Mouse (Mus musculus) MEL (cell line): ENCODE measurements around the gene P3h4. TPM values are rescaled to one million over a fixed set of nuclear protein-coding genes. Genes with fewer than 3 reads are reported as not detected.
A peak's percentile ranks its signal among the peaks of the same experiment; 100 is the strongest.

Experiments
- DNase-seq: peaks from one replicate; pipeline ENCODE4 v3.0.0; 2011; ENCODE audit warnings: low read depth, low spot score
- H3K27ac ChIP-seq: 2 replicates; pipeline ENCODE4 v1.5.1; 2012; ENCODE audit warnings: low read depth, mild to moderate bottlenecking, control low read depth, low read length, moderate library complexity; ENCODE audit not compliant: control insufficient read depth
- H3K27me3 ChIP-seq, 2 experiments: fragments of 150-350 bp in 1 of 2; sonication (generic) in 1 of 2; 2 replicates each; pipeline ENCODE4 v1.6.1; 2012; ENCODE audit warnings: low read length in 2 of 2, mild to moderate bottlenecking in 2 of 2, improper control_type of control experiment in 1 of 2, moderate library complexity in 1 of 2; ENCODE audit not compliant: insufficient read depth in 2 of 2, control insufficient read depth in 1 of 2
- H3K36me3 ChIP-seq, 2 experiments: 2 replicates each; pipeline ENCODE4 v1.6.1; 2012 to 2014; ENCODE audit warnings: low read length in 2 of 2, improper control_type of control experiment in 1 of 2, inconsistent platforms in 1 of 2, mild to moderate bottlenecking in 1 of 2; ENCODE audit not compliant: insufficient read depth in 2 of 2, control insufficient read depth in 1 of 2
- H3K4me1 ChIP-seq, 2 experiments: fragments of 150-350 bp in 1 of 2; sonication (generic) in 1 of 2; 2 replicates each; pipeline ENCODE4 v1.6.1; 2012; ENCODE audit warnings: low read length in 2 of 2, improper control_type of control experiment in 1 of 2, mild to moderate bottlenecking in 1 of 2; ENCODE audit not compliant: insufficient read depth in 2 of 2, control insufficient read depth in 1 of 2
- H3K4me3 ChIP-seq, 2 experiments: fragments of 150-350 bp in 1 of 2; sonication (generic) in 1 of 2; 2 replicates each; pipeline ENCODE4 v1.5.1; 2012; ENCODE audit warnings: low read depth in 2 of 2, low read length in 2 of 2, mild to moderate bottlenecking in 2 of 2, moderate library complexity in 2 of 2, control low read depth in 1 of 2, improper control_type of control experiment in 1 of 2; ENCODE audit not compliant: control insufficient read depth in 1 of 2, insufficient read depth in 1 of 2
- H3K79me2 ChIP-seq: 2 replicates; pipeline ENCODE4 v1.6.1; 2012; ENCODE audit warnings: mild to moderate bottlenecking, low read length, moderate library complexity; ENCODE audit not compliant: control insufficient read depth, poor library complexity, insufficient read depth
- H3K9ac ChIP-seq: 2 replicates; pipeline ENCODE4 v1.6.1; 2012; ENCODE audit warnings: low read depth, mild to moderate bottlenecking, control low read depth, low read length, moderate library complexity; ENCODE audit not compliant: control insufficient read depth, poor library complexity, severe bottlenecking
- H3K9me3 ChIP-seq: fragments of 150-350 bp; sonication (generic); replicated peaks from 2 replicates; pipeline ENCODE4 v1.6.1; 2012; ENCODE audit warnings: mild to moderate bottlenecking, low read length, improper control_type of control experiment, moderate library complexity; ENCODE audit not compliant: insufficient read depth
- CHD1 ChIP-seq: IDR thresholded peaks from 2 replicates; pipeline ENCODE4 v1.6.1; 2012; ENCODE audit warnings: low read depth, mild to moderate bottlenecking, inconsistent platforms, low read length, improper control_type of control experiment
- CHD2 ChIP-seq: IDR thresholded peaks from 2 replicates; pipeline ENCODE4 v1.6.1; 2011; ENCODE audit warnings: low read length, improper control_type of control experiment
- CTCF ChIP-seq, 3 experiments: IDR thresholded peaks in 2 of 3; conservative IDR thresholded peaks in 1 of 3; 2 replicates each; pipeline ENCODE4 v1.5.1; 2011 to 2012; ENCODE audit warnings: low read length in 3 of 3, low read depth in 2 of 3, mild to moderate bottlenecking in 2 of 3, improper control_type of control experiment in 1 of 3, inconsistent platforms in 1 of 3, mixed read lengths in 1 of 3, moderate library complexity in 1 of 3; ENCODE audit not compliant: control insufficient read depth in 1 of 3, insufficient read depth in 1 of 3, poor library complexity in 1 of 3, severe bottlenecking in 1 of 3
- E2F4 ChIP-seq: IDR thresholded peaks from 2 replicates; pipeline ENCODE4 v1.6.1; 2011; ENCODE audit warnings: low read depth, low read length, improper control_type of control experiment, borderline replicate concordance
- GABPA ChIP-seq: IDR thresholded peaks from 2 replicates; pipeline ENCODE4 v1.6.1; 2012; ENCODE audit warnings: low read depth, mild to moderate bottlenecking, inconsistent platforms, low read length, improper control_type of control experiment, moderate library complexity
- HCFC1 ChIP-seq: IDR thresholded peaks from 2 replicates; pipeline ENCODE4 v1.6.1; 2012; ENCODE audit warnings: low read depth, mild to moderate bottlenecking, inconsistent platforms, low read length, improper control_type of control experiment, moderate library complexity
- KAT2A ChIP-seq: conservative IDR thresholded peaks from 2 replicates; pipeline ENCODE4 v1.6.1; 2012; ENCODE audit warnings: low read depth, low read length, improper control_type of control experiment, inconsistent platforms
- MAZ ChIP-seq: IDR thresholded peaks from 2 replicates; pipeline ENCODE4 v1.6.1; 2012; ENCODE audit warnings: low read depth, mild to moderate bottlenecking, inconsistent platforms, low read length, improper control_type of control experiment
- MXI1 ChIP-seq: IDR thresholded peaks from 2 replicates; pipeline ENCODE4 v1.6.1; 2011; ENCODE audit warnings: mild to moderate bottlenecking, low read depth, low read length, improper control_type of control experiment
- NELFE ChIP-seq: IDR thresholded peaks from 2 replicates; pipeline ENCODE4 v1.6.1; 2011; ENCODE audit warnings: low read depth, low read length, improper control_type of control experiment
- POLR2A ChIP-seq, 2 experiments: IDR thresholded peaks; 2 replicates each; pipeline ENCODE4 v1.6.1; 2011 to 2012; ENCODE audit warnings: low read length in 2 of 2, mild to moderate bottlenecking in 2 of 2, control low read depth in 1 of 2, improper control_type of control experiment in 1 of 2, low read depth in 1 of 2, moderate library complexity in 1 of 2; ENCODE audit not compliant: control insufficient read depth in 1 of 2, insufficient read depth in 1 of 2, poor library complexity in 1 of 2
- RAD21 ChIP-seq: IDR thresholded peaks from 2 replicates; pipeline ENCODE4 v1.6.1; 2011; ENCODE audit warnings: mild to moderate bottlenecking, low read depth, low read length, improper control_type of control experiment
- SIN3A ChIP-seq: IDR thresholded peaks from 2 replicates; pipeline ENCODE4 v1.6.1; 2012; ENCODE audit warnings: low read length, improper control_type of control experiment, inconsistent platforms
- SMC3 ChIP-seq: IDR thresholded peaks from 2 replicates; pipeline ENCODE4 v1.6.1; 2011; ENCODE audit warnings: low read depth, low read length, improper control_type of control experiment
- TAL1 ChIP-seq: IDR thresholded peaks from 2 replicates; pipeline ENCODE4 v1.6.1; 2012; ENCODE audit warnings: mild to moderate bottlenecking, inconsistent platforms, low read length, moderate library complexity, mixed read lengths
- TCF12 ChIP-seq: IDR thresholded peaks from 2 replicates; pipeline ENCODE4 v1.6.1; 2014; ENCODE audit warnings: low read depth, mild to moderate bottlenecking, inconsistent platforms, low read length, improper control_type of control experiment, moderate library complexity
- UBTF ChIP-seq: IDR thresholded peaks from 2 replicates; pipeline ENCODE4 v1.6.1; 2012; ENCODE audit warnings: low read depth, mild to moderate bottlenecking, inconsistent platforms, low read length, improper control_type of control experiment, moderate library complexity, borderline replicate concordance; ENCODE audit not compliant: insufficient read depth
- USF1 ChIP-seq: IDR thresholded peaks from 2 replicates; pipeline ENCODE4 v1.6.1; 2014; ENCODE audit warnings: low read depth, mild to moderate bottlenecking, inconsistent platforms, low read length, improper control_type of control experiment, moderate library complexity
- USF2 ChIP-seq, 2 experiments: IDR thresholded peaks; 2 replicates each; pipeline ENCODE4 v1.6.1; 2011 to 2012; ENCODE audit warnings: improper control_type of control experiment in 2 of 2, low read length in 2 of 2, borderline replicate concordance in 1 of 2, inconsistent platforms in 1 of 2, low read depth in 1 of 2, mild to moderate bottlenecking in 1 of 2; ENCODE audit not compliant: insufficient read depth in 1 of 2
- ZC3H11A ChIP-seq: IDR thresholded peaks from 2 replicates; pipeline ENCODE4 v1.6.1; 2012; ENCODE audit warnings: low read depth, mild to moderate bottlenecking, inconsistent platforms, low read length, improper control_type of control experiment
- ZKSCAN1 ChIP-seq: IDR thresholded peaks from 2 replicates; pipeline ENCODE4 v1.6.1; 2012; ENCODE audit warnings: low read depth, mild to moderate bottlenecking, inconsistent platforms, low read length, improper control_type of control experiment, moderate library complexity
- polyA plus RNA-seq, 2 experiments: library from polyadenylated mRNA; stranded (reverse) in 1 of 2; unstranded in 1 of 2; fragments of >175 nt in 1 of 2; fragments of >200 nt in 1 of 2; gene quantifications; 2 replicates each; pipeline versions ENCODE4 v1.2.1 to v1.2.4; 2012; ENCODE audit warnings: low replicate concordance in 2 of 2, low read depth in 1 of 2; ENCODE audit not compliant: insufficient read length in 2 of 2, insufficient read depth in 1 of 2, missing spikeins in 1 of 2
- total RNA-seq: library from RNA; depleted of rRNA; stranded (reverse); fragments of 300-350 nt; gene quantifications from 2 replicates; pipeline ENCODE4 v1.2.3, GENCODE M21; 2012

P3h4 gene
- total and polyA plus RNA-seq, 3 experiments: 0.88 TPM; not detected in 2

GRCm38 (mm10) chr11:100408076-100408834, 6.4 kb downstream of the P3h4 start:
- peak; percentile 82 for DNase-seq
- Histone ChIP-seq H3K79me2 (no peaks in the 10 kb centered on the region), H3K9me3 (no peaks in the 10 kb centered on the region), H3K27ac (no peak overlapping the region), H3K27me3 (no peaks in the 10 kb centered on the region; a peak in 1 of 4 replicates), H3K36me3 (no peaks in the 10 kb centered on the region), H3K4me1 (no peaks in the 10 kb centered on the region), H3K4me3 (no peak overlapping the region), H3K9ac (no peak overlapping the region)
- 0 out of 2 replicates have a peak, but pooled peaks have one; percentile 32 for TF ChIP-seq GABPA
- 0 out of 2 replicates have a peak, but pooled peaks have one; percentile 48 for TF ChIP-seq MAZ
- peak; percentile 99 for TF ChIP-seq SMC3
- peak; percentile 86 for TF ChIP-seq ZC3H11A
- no peak for TF ChIP-seq POLR2A (IDR thresholded peaks at IDR 0.05; ENCODE audit: control insufficient read depth in 1 of 2, insufficient read depth in 1 of 2, low read depth in 1 of 2, low read length in 2 of 2, poor library complexity in 1 of 2)
- TF ChIP-seq CTCF (IDR thresholded peaks at IDR 0.05 in 2 of 3, conservative IDR thresholded peaks at IDR 0.05 in 1 of 3; ENCODE audit: control insufficient read depth in 1 of 3, insufficient read depth in 1 of 3, low read depth in 2 of 3, low read length in 3 of 3, poor library complexity in 1 of 3, severe bottlenecking in 1 of 3): peak; percentile 68 to 96 (median 86)
- TF ChIP-seq MXI1: 0 out of 2 replicates have a peak, but pooled peaks have one; percentile 15
- TF ChIP-seq RAD21: peak; percentile 82
- no peak for TF ChIP-seq TAL1

DNA sequence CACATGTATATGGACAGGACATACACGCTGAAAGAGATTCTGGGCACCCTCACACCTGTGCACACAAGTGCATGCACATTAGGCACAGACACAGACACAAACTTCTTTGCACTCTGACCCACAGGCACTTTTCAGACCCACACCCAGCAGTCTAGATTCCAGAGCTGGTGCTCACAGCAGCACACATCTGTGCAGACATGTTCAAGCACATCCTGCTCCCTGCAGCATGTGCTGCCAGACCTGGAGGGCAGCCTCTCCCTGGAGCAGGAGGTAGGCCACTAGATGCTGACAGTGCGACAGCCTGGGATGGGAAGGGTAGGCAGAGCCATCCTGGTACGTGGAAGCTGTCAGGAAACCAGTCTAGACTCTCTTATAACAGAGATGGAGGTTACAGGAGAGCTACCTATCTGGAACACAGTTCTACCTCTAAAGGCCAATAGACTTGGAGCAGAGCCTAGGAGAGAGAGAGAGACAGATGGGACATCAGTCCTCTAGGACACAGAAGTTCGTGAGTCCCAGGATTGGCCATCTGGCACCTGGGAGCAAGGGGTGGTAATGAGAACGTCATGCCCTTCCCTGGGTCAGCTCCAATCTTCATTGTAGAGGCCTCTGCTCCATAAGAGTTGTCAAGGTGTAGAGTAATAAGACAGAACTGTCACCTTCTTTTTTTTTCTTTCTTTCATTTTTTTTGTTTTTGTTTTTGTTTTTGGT, 7.5 kb downstream of the P3h4 start:
- H3K9ac ChIP-seq: no peak overlapping the region
- TF ChIP-seq TAL1 (no peak), USF1 (no peak), ZC3H11A (no peak)
- DNase-seq: no peak

GRCm38 (mm10) chr11:100406273-100406672, 8.4 kb downstream of the P3h4 start:
- peaks cover 11 to 19% of the 10 kb centered on the region in 2 experiments for H3K4me1 ChIP-seq
- no peak overlapping the region for H3K4me3 ChIP-seq
- no peak overlapping the region for H3K9ac ChIP-seq
- H3K36me3 ChIP-seq: peaks cover 0 to 11% of the 10 kb centered on the region in 2 experiments; a peak in 2 of 4 replicates
- no peaks in the 10 kb centered on the region for H3K9me3 ChIP-seq
- DNase-seq: no peak
- no peaks in the 10 kb centered on the region for H3K79me2 ChIP-seq
- no peak overlapping the region for H3K27ac ChIP-seq
- no peaks in the 10 kb centered on the region for H3K27me3 ChIP-seq
- TF ChIP-seq ZKSCAN1 (no peak), TAL1 (no peak), ZC3H11A (no peak), NELFE (no peak), E2F4 (no peak), CTCF (IDR thresholded peaks at IDR 0.05 in 2 of 3, conservative IDR thresholded peaks at IDR 0.05 in 1 of 3; ENCODE audit: control insufficient read depth in 1 of 3, insufficient read depth in 1 of 3, low read depth in 2 of 3, low read length in 3 of 3, poor library complexity in 1 of 3, severe bottlenecking in 1 of 3) (no peak), SIN3A (no peak), UBTF (no peak), HCFC1 (no peak), USF2 (IDR thresholded peaks at IDR 0.05; ENCODE audit: borderline replicate concordance in 1 of 2, insufficient read depth in 1 of 2, low read depth in 1 of 2, low read length in 2 of 2) (no peak), CHD2 (no peak), CHD1 (no peak), GABPA (no peak), POLR2A (IDR thresholded peaks at IDR 0.05; ENCODE audit: control insufficient read depth in 1 of 2, insufficient read depth in 1 of 2, low read depth in 1 of 2, low read length in 2 of 2, poor library complexity in 1 of 2) (no peak), TCF12 (no peak), MXI1 (no peak), KAT2A (no peak)

More for the DNA sequence above, 7.5 kb downstream of the P3h4 start:
- peaks cover 4 to 10% of the 10 kb centered on the region in 2 experiments; a peak in 3 of 4 replicates for H3K4me1 ChIP-seq
- H3K4me3 ChIP-seq: no peak overlapping the region
- no peaks in the 10 kb centered on the region for H3K9me3 ChIP-seq
- no peak overlapping the region for H3K27ac ChIP-seq
- H3K36me3 ChIP-seq: peaks cover 0 to 4% of the 10 kb centered on the region in 2 experiments; a peak in 1 of 4 replicates
- no peaks in the 10 kb centered on the region; a peak in 1 of 4 replicates for H3K27me3 ChIP-seq
- H3K79me2 ChIP-seq: no peaks in the 10 kb centered on the region
